Mouse (Mus musculus) hindbrain, embryonic 15.5 days (tissue): ENCODE results near the gene Ptpdc1. TPM values are rescaled to one million over a fixed set of nuclear protein-coding genes. Genes with fewer than 3 reads are reported as not detected.

Experiments
- ATAC-seq: fragments of 200-750 bp; cut with Nextera tagmentation; 2 replicates; pipeline ENCODE4 v1.8.0; 2017; ENCODE audit warnings: low read depth, moderate number of reproducible peaks, moderate TSS enrichment; ENCODE audit not compliant: low FRiP score
- H3K27ac ChIP-seq: fragments of 300-500 bp; sonication (generic); replicated peaks from 2 replicates; pipeline ENCODE4 v1.5.1; 2015; ENCODE audit warnings: mild to moderate bottlenecking, inconsistent platforms
- H3K27me3 ChIP-seq: fragments of 300-500 bp; sonication (generic); 2 replicates; pipeline ENCODE4 v1.6.1; 2015; ENCODE audit warnings: control low read depth, inconsistent platforms
- H3K36me3 ChIP-seq: fragments of 300-500 bp; sonication (generic); 2 replicates; pipeline ENCODE4 v1.6.1; 2015; ENCODE audit warnings: control low read depth, inconsistent platforms
- H3K4me1 ChIP-seq: fragments of 300-500 bp; sonication (generic); replicated peaks from 2 replicates; pipeline ENCODE4 v1.6.1; 2015; ENCODE audit warnings: control low read depth, inconsistent platforms
- H3K4me2 ChIP-seq: fragments of 300-500 bp; sonication (generic); 2 replicates; pipeline ENCODE4 v1.6.1; 2015; ENCODE audit warnings: moderate library complexity, mild to moderate bottlenecking, inconsistent platforms
- H3K4me3 ChIP-seq: fragments of 300-500 bp; sonication (generic); 2 replicates; pipeline ENCODE4 v1.5.1; 2015; ENCODE audit warnings: mild to moderate bottlenecking, inconsistent platforms
- H3K9ac ChIP-seq: fragments of 300-500 bp; sonication (generic); 2 replicates; pipeline ENCODE4 v1.6.1; 2015; ENCODE audit warnings: inconsistent platforms
- H3K9me3 ChIP-seq: fragments of 300-500 bp; sonication (generic); 2 replicates; pipeline ENCODE4 v1.6.1; 2016; ENCODE audit warnings: control low read depth, inconsistent platforms
- WGBS: fragments of 180-500 bp; shearing (Covaris S2); methylation state at CpG from one replicate; pipeline ENCODE4 v1.1.7; 2015; 5-methylcytosine and 5-hydroxymethylcytosine counted together
- polyA plus RNA-seq: library from polyadenylated mRNA; unstranded; fragments of >200 nt; fragmentation: Nextera tagmentation; extraction: Ambion mirVana; gene quantifications from 2 replicates; pipeline ENCODE4 v1.2.1, GENCODE M21; 2015

The Ptpdc1 gene
- polyA plus RNA-seq = 16.4 and 17.2 TPM in 2 replicates

- Histone ChIP-seq H3K9ac (peak within 1 kb of the TSS; percentile 97), H3K4me2 (peak within 1 kb of the TSS; percentile 92), H3K4me3 (peak within 1 kb of the TSS; percentile 98), H3K27me3 (no peaks in the 10 kb centered on the region), H3K27ac (peak within 1 kb of the TSS; percentile 98), H3K4me1 (peaks cover 9% of the 10 kb centered on the region), H3K9me3 (no peaks in the 10 kb centered on the region), H3K36me3 (no peaks in the 10 kb centered on the region)
- under 1% methylated on average over 76 of the region's 76 CpGs for WGBS
- ATAC-seq = peak; percentile 100
Measured at GRCm38 (mm10) chr13:48625433-48626184, at the start of gene Ptpdc1. Ptpdc1 (minus strand) TSS chr13:48625664.

DNA sequence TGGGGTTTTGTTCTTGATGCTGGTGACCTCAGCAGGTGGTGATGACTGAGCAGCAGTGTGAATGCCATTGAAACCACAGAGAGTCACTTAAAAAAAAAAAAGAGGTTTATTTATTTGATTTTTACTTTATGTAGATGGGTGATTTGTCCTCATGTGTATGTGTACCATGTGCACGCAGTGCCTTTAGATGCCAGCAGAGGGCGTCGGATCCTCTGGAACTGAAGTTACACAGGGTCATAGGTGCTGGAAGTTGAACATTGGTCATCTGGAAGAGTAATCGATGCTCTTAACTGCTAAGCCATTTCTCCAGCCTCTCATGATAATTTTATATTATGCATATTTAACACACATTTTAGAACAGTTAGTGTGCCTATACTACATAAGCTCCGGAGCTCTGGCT lies 49.1 kb upstream of the Ptpdc1 start:
- 80% methylated on average over 5 of the region's 5 CpGs for WGBS
- Histone ChIP-seq H3K4me1 (peaks cover 7% of the 10 kb centered on the region), H3K27me3 (peaks cover 56% of the 10 kb centered on the region), H3K36me3 (no peaks in the 10 kb centered on the region), H3K9me3 (no peaks in the 10 kb centered on the region), H3K27ac (no peak overlapping the region), H3K4me2 (no peak overlapping the region), H3K4me3 (no peak overlapping the region), H3K9ac (no peak overlapping the region)
- ATAC-seq = no peak

- 0 out of 2 replicates have a peak, but pooled peaks have one; percentile 38 for ATAC-seq
- H3K4me3 ChIP-seq = peak overlapping the region; percentile 27
- H3K27ac ChIP-seq = no peak overlapping the region
- H3K27me3 ChIP-seq = peaks cover 56% of the 10 kb centered on the region
- H3K36me3 ChIP-seq = no peaks in the 10 kb centered on the region
- no peak overlapping the region for H3K9ac ChIP-seq
- peaks cover 19% of the 10 kb centered on the region for H3K4me1 ChIP-seq
- no peaks in the 10 kb centered on the region for H3K9me3 ChIP-seq
- peak overlapping the region; percentile 47 for H3K4me2 ChIP-seq
- WGBS = under 1% methylated on average over 24 of the region's 24 CpGs
Measured at GRCm38 (mm10) chr13:48672312-48672840, 46.9 kb upstream of the Ptpdc1 start.

GRCm38 (mm10) chr13:48668976-48669534 lies 43.6 kb upstream of the Ptpdc1 start:
- no peak overlapping the region for H3K27ac ChIP-seq
- no peaks in the 10 kb centered on the region for H3K9me3 ChIP-seq
- H3K9ac ChIP-seq = no peak overlapping the region
- 0 out of 2 replicates have a peak overlapping the region, but pooled peaks have one; percentile 3 for H3K4me3 ChIP-seq
- no peaks in the 10 kb centered on the region for H3K36me3 ChIP-seq
- H3K4me2 ChIP-seq = peak overlapping the region; percentile 33
- H3K4me1 ChIP-seq = peaks cover 33% of the 10 kb centered on the region
- under 1% methylated on average over 34 of the region's 34 CpGs for WGBS
- ATAC-seq = peak; percentile 35; the same call in 1 of the 2 replicates
- peaks cover 69% of the 10 kb centered on the region for H3K27me3 ChIP-seq

- Histone ChIP-seq H3K4me1 (peaks cover 34% of the 10 kb centered on the region), H3K4me2 (peak overlapping the region; percentile 33), H3K9me3 (no peaks in the 10 kb centered on the region), H3K27ac (no peak overlapping the region), H3K27me3 (peaks cover 67% of the 10 kb centered on the region), H3K36me3 (no peaks in the 10 kb centered on the region), H3K4me3 (0 out of 2 replicates have a peak overlapping the region, but pooled peaks have one; percentile 3), H3K9ac (no peak overlapping the region)
- 1% methylated on average over 33 of the region's 33 CpGs for WGBS
- no peak for ATAC-seq
Measured at GRCm38 (mm10) chr13:48668091-48668975, 42.9 kb upstream of the Ptpdc1 start.

DNA sequence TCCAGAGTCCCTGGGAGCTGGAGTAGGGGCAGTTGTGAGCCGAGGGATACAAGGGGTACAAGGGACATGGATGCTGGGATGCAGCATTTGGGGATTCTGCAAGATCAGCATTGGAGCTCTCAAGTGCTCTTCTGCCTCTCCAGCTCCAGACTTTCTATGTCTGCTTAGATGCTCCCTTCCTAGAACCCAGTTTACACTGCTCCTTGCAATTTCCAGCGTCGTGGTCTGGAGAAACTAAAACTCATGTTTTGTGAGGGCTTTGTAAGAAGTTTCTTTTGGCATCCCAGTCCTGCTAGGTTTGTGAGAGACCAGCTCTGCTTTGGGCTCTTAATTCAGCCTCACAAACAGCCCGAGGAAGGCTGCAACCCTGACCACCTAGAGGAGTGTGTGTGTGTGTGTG lies 42.0 kb upstream of the Ptpdc1 start:
- peaks cover 59% of the 10 kb centered on the region for H3K27me3 ChIP-seq
- 1% methylated on average over 4 of the region's 4 CpGs for WGBS

DNA sequence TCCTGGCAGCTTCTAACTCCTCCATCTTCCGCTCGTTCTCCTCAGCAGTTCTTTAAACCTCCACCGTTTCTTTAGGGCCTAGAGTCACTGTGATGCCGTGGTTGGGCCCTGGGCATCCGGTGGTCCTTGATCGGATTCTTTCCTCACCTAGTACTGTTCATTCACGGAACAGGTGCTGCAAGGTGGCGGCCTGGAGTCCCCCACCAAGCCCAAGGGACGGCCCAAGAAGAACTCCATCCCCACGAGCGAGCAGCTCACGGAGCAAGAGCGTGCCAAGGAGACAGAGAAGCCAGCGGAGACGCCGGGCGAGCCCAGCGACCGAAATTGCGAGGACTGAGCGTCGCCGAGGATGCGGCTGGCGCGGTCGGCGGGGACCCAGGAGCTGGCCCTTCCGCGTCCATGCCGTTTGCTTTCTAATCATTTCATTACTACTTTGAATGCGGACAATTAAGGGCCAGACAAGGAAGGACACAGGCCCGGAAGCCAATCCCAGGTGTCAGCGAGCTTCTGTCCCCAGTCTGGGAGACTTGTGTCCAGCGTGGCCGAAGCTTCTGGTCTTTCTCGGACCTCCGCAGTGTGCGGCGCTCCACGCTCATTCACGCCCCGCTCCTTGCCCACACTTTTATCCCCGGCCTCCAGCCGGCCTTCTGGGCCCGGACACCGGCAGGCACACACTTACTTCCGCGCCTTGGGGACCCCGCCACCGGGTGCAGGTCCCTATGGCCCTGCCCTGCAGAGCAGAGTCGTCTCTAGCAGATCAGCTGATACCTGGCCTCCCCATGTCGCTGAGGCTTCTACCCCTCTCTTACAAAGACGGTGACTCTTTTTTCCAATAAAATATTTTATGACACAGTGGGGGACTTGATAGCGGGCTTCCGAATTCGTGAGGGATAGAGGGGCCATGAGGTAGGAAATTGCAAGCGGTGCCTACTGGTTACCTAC lies 40.5 kb upstream of the Ptpdc1 start:
- H3K27ac ChIP-seq = no peak overlapping the region
- H3K4me2 ChIP-seq = no peak overlapping the region
- 2% methylated on average over 58 of the region's 58 CpGs for WGBS
- H3K9ac ChIP-seq = no peak overlapping the region
- no peaks in the 10 kb centered on the region for H3K9me3 ChIP-seq
- H3K4me1 ChIP-seq = peaks cover 37% of the 10 kb centered on the region
- no peak for ATAC-seq
- H3K4me3 ChIP-seq = no peak overlapping the region
- H3K27me3 ChIP-seq = peaks cover 63% of the 10 kb centered on the region
- no peaks in the 10 kb centered on the region for H3K36me3 ChIP-seq

More for the DNA sequence above, 42.0 kb upstream of the Ptpdc1 start:
- H3K4me3 ChIP-seq = no peak overlapping the region
- no peaks in the 10 kb centered on the region for H3K36me3 ChIP-seq
- ATAC-seq = no peak
- H3K27ac ChIP-seq = no peak overlapping the region
- H3K9ac ChIP-seq = no peak overlapping the region
- no peaks in the 10 kb centered on the region for H3K9me3 ChIP-seq
- peaks cover 40% of the 10 kb centered on the region for H3K4me1 ChIP-seq
- no peak overlapping the region for H3K4me2 ChIP-seq

GRCm38 (mm10) chr13:48664916-48665655 lies 39.6 kb upstream of the Ptpdc1 start:
- H3K9ac ChIP-seq = no peak overlapping the region
- no peak for ATAC-seq
- H3K4me2 ChIP-seq = no peak overlapping the region
- H3K36me3 ChIP-seq = no peaks in the 10 kb centered on the region
- H3K4me3 ChIP-seq = peak overlapping the region; percentile 2; the same call in 1 of the 2 replicates
- no peaks in the 10 kb centered on the region for H3K9me3 ChIP-seq
- H3K4me1 ChIP-seq = peaks cover 37% of the 10 kb centered on the region
- WGBS = 1% methylated on average over 39 of the region's 39 CpGs
- H3K27me3 ChIP-seq = peaks cover 65% of the 10 kb centered on the region
- no peak overlapping the region for H3K27ac ChIP-seq

- Histone ChIP-seq H3K4me3 (no peak overlapping the region), H3K4me2 (no peak overlapping the region), H3K9ac (no peak overlapping the region), H3K27me3 (peaks cover 68% of the 10 kb centered on the region), H3K27ac (no peak overlapping the region), H3K9me3 (no peaks in the 10 kb centered on the region), H3K36me3 (no peaks in the 10 kb centered on the region), H3K4me1 (peaks cover 29% of the 10 kb centered on the region)
- WGBS = 9% methylated on average over 7 of the region's 7 CpGs
- no peak for ATAC-seq
Measured at GRCm38 (mm10) chr13:48663988-48664339, 38.5 kb upstream of the Ptpdc1 start.

DNA sequence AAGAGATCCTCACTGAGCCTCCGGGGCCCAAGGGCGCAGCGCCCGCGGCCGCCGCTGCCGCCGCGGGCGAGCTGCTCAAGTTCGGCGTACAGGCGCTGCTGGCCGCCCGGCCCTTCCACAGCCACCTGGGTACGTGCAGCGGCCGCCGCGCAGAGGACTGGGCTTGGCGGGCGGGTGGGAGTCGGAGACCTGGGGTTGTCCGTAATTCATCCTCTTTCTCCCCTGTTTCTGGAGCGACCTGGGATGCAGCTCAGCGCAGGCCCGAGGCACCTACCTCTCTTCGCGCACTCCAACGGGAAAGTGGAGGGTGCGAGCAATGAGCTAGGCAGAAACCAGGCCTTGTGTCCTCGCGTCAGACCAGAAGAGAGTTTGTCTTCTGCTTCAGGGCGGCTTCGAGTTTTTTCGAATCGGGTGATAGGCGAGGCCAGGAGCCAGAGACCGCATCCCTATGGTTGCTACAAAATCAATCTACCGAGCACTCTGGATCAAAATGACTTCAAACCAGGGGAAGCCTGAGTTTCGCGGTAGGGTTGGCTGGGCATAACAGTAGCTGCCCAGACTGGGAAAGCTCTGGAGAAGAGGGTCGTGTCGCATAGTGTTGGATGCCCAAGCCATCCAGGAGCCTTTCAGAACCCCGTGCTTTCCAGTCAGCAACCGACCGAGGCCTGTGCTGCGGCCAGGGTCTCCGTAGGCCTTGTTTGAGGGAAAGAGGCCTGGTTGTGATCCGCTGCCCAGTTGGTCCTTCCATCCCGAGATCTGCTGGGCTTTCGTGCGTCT lies 37.9 kb upstream of the Ptpdc1 start:
- Histone ChIP-seq H3K27ac (no peak overlapping the region), H3K9me3 (no peaks in the 10 kb centered on the region), H3K36me3 (no peaks in the 10 kb centered on the region), H3K4me2 (peak overlapping the region; percentile 62), H3K9ac (peak overlapping the region; percentile 16; the same call in 1 of the 2 replicates), H3K4me1 (peaks cover 24% of the 10 kb centered on the region), H3K4me3 (peak overlapping the region; percentile 36), H3K27me3 (peaks cover 71% of the 10 kb centered on the region)
- ATAC-seq = 0 out of 2 replicates have a peak, but pooled peaks have one; percentile 13
- 2% methylated on average over 54 of the region's 54 CpGs for WGBS
